Mouse (Mus musculus) testis, adult 2 months (tissue): Measurements from ENCODE around the gene Tmem253. TPM values are rescaled to one million over a fixed set of nuclear protein-coding genes. Genes with fewer than 3 reads are reported as not detected.

ENCODE experiments used
- H3K27ac ChIP-seq: fragments of 200-500 bp; 2 replicates; pipeline ENCODE4 v1.5.1; 2012; ENCODE audit warnings: low read depth, low read length; ENCODE audit not compliant: control insufficient read depth, insufficient read depth
- H3K27me3 ChIP-seq: fragments of 200-500 bp; 2 replicates; pipeline ENCODE4 v1.6.1; 2012; ENCODE audit warnings: mild to moderate bottlenecking, low read length, moderate library complexity; ENCODE audit not compliant: control insufficient read depth, insufficient read depth
- H3K36me3 ChIP-seq: fragments of 200-500 bp; 2 replicates; pipeline ENCODE4 v1.6.1; 2012; ENCODE audit warnings: mild to moderate bottlenecking, low read length; ENCODE audit not compliant: control insufficient read depth, insufficient read depth
- H3K4me1 ChIP-seq: fragments of 200-500 bp; 2 replicates; pipeline ENCODE4 v1.6.1; 2012; ENCODE audit warnings: low read length; ENCODE audit not compliant: control insufficient read depth, insufficient read depth
- H3K4me3 ChIP-seq: fragments of 200-500 bp; 2 replicates; pipeline ENCODE4 v1.5.1; 2012; ENCODE audit warnings: low read depth, mild to moderate bottlenecking, low read length, moderate library complexity, mixed read lengths; ENCODE audit not compliant: control insufficient read depth
- CTCF ChIP-seq: fragments of 200-500 bp; IDR thresholded peaks from 2 replicates; pipeline ENCODE4 v1.5.1; 2012; ENCODE audit warnings: low read depth, mild to moderate bottlenecking, inconsistent platforms, low read length, moderate library complexity; ENCODE audit not compliant: control insufficient read depth, insufficient read depth, insufficient replicate concordance
- POLR2A ChIP-seq: fragments of 200-500 bp; IDR thresholded peaks from 2 replicates; pipeline ENCODE4 v1.6.1; 2012; ENCODE audit warnings: low read depth, mild to moderate bottlenecking, inconsistent platforms, low read length, moderate library complexity; ENCODE audit not compliant: control insufficient read depth
- polyA plus RNA-seq: library from polyadenylated mRNA; depleted of rRNA; stranded (reverse); fragments of >200 nt; gene quantifications from 2 replicates; pipeline ENCODE4 v1.2.3, GENCODE M21; 2012

Tmem253 gene
- polyA plus RNA-seq, 1 experiment = 2.0 TPM

DNA sequence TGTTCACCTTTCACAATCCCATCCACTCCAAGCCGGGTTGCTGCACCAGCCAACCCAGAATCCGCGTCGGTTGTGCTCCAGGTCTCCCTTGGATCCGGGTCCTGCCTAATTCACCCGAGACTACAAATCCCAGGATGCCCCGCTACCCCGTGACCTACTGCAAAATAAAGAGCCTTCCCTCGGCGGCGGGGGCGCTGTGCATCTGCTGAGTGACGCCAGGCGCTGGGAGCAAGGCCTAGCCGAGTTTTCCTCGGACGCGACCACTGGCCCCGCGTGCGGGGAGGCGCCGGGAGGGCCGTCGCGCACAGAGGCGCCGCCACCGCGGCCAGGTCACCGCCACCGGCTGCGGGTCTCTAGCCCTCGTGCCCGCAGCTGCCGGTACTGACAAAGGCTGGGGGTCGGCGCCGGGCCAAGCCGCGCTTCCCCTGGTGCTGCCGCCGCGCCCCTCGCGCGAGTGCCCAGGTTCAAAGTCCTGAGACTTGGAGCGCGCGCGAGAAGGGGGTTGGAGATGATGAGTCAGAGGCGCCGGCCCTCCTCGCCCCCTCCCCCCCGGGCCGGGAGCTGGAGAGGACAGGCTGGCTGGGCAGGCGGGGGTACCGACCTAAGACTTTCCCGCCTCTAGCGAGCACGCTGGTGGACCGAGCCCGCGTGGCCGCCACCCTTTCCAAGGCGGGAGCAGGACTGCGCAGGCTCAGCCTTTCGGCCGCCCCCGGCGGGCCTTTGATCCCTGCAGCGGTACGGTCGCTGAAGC, 4.3 kb downstream of the Tmem253 start:
- peak overlapping the region; percentile 81 for H3K27ac ChIP-seq
- H3K27me3 ChIP-seq = no peaks in the 10 kb centered on the region
- peak; percentile 29; the same call in 1 of the 2 replicates for TF ChIP-seq CTCF
- peak; percentile 45; the same call in 1 of the 2 replicates for TF ChIP-seq POLR2A
- no peaks in the 10 kb centered on the region for H3K36me3 ChIP-seq
- H3K4me3 ChIP-seq = peak overlapping the region; percentile 82
- H3K4me1 ChIP-seq = peaks cover 11% of the 10 kb centered on the region

DNA sequence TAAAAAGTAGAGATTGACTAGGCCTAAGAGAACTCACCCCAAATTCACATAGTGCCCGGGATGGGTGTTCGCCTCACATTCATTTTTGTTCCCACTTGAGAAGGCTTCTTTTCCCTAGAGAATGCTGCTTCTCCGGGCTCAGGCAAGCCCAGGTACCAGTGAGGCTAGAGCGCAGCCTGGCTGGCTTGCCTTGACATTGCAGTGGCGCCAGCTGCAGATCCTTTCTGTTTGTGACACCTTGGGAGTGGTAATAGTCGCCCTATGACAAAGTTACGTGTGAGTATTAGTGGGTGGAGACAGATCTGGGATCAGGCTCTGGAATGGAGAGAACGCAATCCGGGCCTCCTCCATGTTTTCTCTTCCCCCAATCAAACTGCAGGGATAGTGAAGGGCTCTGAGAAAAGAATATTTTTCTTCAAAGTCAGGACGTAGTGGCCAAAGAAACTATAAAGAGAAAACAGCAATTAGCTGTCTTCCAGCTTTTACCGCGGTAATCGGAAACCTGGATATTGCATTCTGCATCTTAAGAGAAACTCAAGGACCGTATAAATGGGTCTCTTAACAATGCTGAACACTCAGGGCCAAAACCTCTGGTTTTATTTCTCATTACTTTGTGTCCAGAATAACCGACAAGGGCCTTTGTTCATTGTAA, 5.2 kb downstream of the Tmem253 start, which contains the start of gene Zfp219:
Gene Zfp219, minus strand, starts transcription at position 248 of the 652 bp plus-strand sequence.
- TF ChIP-seq CTCF = peak; percentile 54; the same call in 1 of the 2 replicates
- TF ChIP-seq POLR2A = peak; percentile 74; the same call in 1 of the 2 replicates
- Histone ChIP-seq H3K4me3 (peak within 1 kb of the TSS; percentile 82), H3K27me3 (no peaks in the 10 kb centered on the region), H3K27ac (peak within 1 kb of the TSS; percentile 81), H3K4me1 (peaks cover 14% of the 10 kb centered on the region), H3K36me3 (no peaks in the 10 kb centered on the region)

DNA sequence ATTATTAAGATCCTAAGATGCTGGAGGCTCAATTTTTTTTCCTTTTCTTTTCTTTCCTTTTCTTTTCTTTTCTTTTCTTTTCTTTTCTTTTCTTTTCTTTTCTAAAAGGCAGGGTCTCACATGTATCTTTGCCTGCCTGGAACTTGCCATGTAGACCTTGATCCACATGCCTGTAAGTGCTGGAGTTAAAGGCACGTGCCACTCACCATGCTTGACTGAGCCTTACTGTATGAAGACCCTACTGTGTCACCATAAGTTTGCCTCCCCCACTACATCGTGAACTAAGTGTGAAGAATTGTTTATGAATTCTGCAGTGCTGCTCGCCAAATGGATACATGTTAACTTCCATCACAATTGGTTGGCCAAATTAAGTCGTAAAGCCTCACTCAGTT, 5.7 kb downstream of the Tmem253 start:
- Histone ChIP-seq H3K4me1 (peaks cover 14% of the 10 kb centered on the region), H3K27me3 (no peaks in the 10 kb centered on the region), H3K36me3 (no peaks in the 10 kb centered on the region), H3K4me3 (peak overlapping the region; percentile 16; the same call in 1 of the 2 replicates), H3K27ac (peak overlapping the region; percentile 32; the same call in 1 of the 2 replicates)
- TF ChIP-seq CTCF = no peak
- TF ChIP-seq POLR2A = no peak

- no peaks in the 10 kb centered on the region for H3K36me3 ChIP-seq
- no peak overlapping the region; the same call in 1 of the 2 replicates for H3K4me3 ChIP-seq
- no peaks in the 10 kb centered on the region for H3K27me3 ChIP-seq
- TF ChIP-seq POLR2A (no peak), CTCF (no peak)
- peaks cover 14% of the 10 kb centered on the region for H3K4me1 ChIP-seq
- H3K27ac ChIP-seq = no peak overlapping the region
Observed at GRCm38 (mm10) chr14:52021568-52022212, 6.2 kb downstream of the Tmem253 start.

- TF ChIP-seq CTCF = no peak
- TF ChIP-seq POLR2A = no peak
- H3K27me3 ChIP-seq = no peaks in the 10 kb centered on the region
- peaks cover 14% of the 10 kb centered on the region for H3K4me1 ChIP-seq
- H3K36me3 ChIP-seq = no peaks in the 10 kb centered on the region
- peak overlapping the region; percentile 91 for H3K4me3 ChIP-seq
- H3K27ac ChIP-seq = peak overlapping the region; percentile 62; the same call in 1 of the 2 replicates
Observed at GRCm38 (mm10) chr14:52022244-52022708, 6.8 kb downstream of the Tmem253 start.

DNA sequence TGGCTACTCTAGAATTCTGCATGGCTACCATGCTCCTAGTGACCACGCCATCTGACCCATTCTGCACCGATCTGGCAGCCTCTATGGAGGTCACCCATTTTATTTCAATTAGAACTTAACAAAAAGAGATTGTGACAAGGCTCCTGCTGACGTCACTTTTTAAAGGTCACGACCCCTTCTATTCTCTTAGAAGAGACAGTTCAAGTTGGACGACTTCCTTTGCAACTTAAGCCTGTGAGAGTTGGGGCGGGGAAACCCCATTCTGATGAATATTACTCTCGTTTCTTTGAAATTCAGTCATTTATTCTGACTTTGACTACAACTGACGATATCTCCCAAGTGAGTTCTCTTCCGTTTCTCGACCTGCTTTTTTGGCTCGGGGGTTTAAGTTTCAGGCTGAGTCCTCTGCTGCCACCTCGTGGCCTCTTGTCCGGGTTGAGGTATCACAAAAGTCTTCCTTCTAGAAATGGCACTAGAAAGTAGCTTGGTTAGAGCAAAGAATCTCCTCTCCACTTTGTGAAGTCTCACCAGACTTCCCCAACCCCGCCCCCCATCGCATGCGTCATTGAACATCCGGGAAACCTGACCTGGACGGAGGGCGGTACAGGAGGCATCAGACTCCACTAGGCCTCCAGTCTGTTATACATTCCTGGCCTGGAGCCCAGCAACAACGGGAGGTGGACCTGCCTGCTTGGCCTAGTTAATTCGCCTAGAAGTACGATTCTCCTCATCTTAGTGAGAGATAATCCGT, 7.4 kb downstream of the Tmem253 start:
- Histone ChIP-seq H3K4me3 (peak overlapping the region; percentile 91), H3K36me3 (no peaks in the 10 kb centered on the region), H3K27me3 (no peaks in the 10 kb centered on the region), H3K27ac (peak overlapping the region; percentile 73), H3K4me1 (peaks cover 14% of the 10 kb centered on the region)
- TF ChIP-seq CTCF (peak; percentile 38; the same call in 1 of the 2 replicates), POLR2A (peak; percentile 69; the same call in 1 of the 2 replicates)
